Mouse (Mus musculus) limb, embryonic 13.5 days (tissue): ENCODE data around the gene Lsamp. TPM values are rescaled to one million over a fixed set of nuclear protein-coding genes. Genes with fewer than 3 reads are reported as not detected.

ENCODE experiments used
- ATAC-seq: fragments of 200-750 bp; cut with Nextera tagmentation; 2 replicates; pipeline ENCODE4 v1.8.0; 2017; ENCODE audit warnings: low read depth, moderate number of reproducible peaks, moderate TSS enrichment; ENCODE audit not compliant: low FRiP score
- H3K27ac ChIP-seq: fragments of 300-500 bp; sonication (generic); 2 replicates; pipeline ENCODE4 v1.5.1; 2015; ENCODE audit warnings: inconsistent platforms, mild to moderate bottlenecking, moderate library complexity
- H3K27me3 ChIP-seq: fragments of 300-500 bp; sonication (generic); 2 replicates; pipeline ENCODE4 v1.6.1; 2015; ENCODE audit warnings: mild to moderate bottlenecking, inconsistent platforms
- H3K36me3 ChIP-seq: fragments of 300-500 bp; sonication (generic); 2 replicates; pipeline ENCODE4 v1.6.1; 2015; ENCODE audit warnings: inconsistent platforms, mild to moderate bottlenecking, moderate library complexity
- H3K4me1 ChIP-seq: fragments of 300-500 bp; sonication (generic); 2 replicates; pipeline ENCODE4 v1.6.1; 2015; ENCODE audit warnings: inconsistent platforms
- H3K4me2 ChIP-seq: fragments of 300-500 bp; sonication (generic); replicated peaks from 2 replicates; pipeline ENCODE4 v1.6.1; 2015; ENCODE audit warnings: inconsistent platforms, mild to moderate bottlenecking, moderate library complexity
- H3K4me3 ChIP-seq: fragments of 300-500 bp; sonication (generic); 2 replicates; pipeline ENCODE4 v1.5.1; 2015; ENCODE audit warnings: moderate library complexity, mild to moderate bottlenecking, inconsistent platforms
- H3K9ac ChIP-seq: fragments of 300-500 bp; sonication (generic); 2 replicates; pipeline ENCODE4 v1.6.1; 2015; ENCODE audit warnings: mild to moderate bottlenecking, inconsistent platforms
- H3K9me3 ChIP-seq: fragments of 300-500 bp; sonication (generic); 2 replicates; pipeline ENCODE4 v1.6.1; 2016; ENCODE audit warnings: inconsistent platforms
- WGBS: fragments of 180-500 bp; shearing (Covaris S2); methylation state at CpG from one replicate; pipeline ENCODE4 v1.1.7; 2015; 5-methylcytosine and 5-hydroxymethylcytosine counted together
- polyA plus RNA-seq: library from polyadenylated mRNA; unstranded; fragments of >200 nt; fragmentation: Nextera tagmentation; extraction: Ambion mirVana; gene quantifications from 2 replicates; pipeline ENCODE4 v1.2.1, GENCODE M21; 2015

The Lsamp gene
- polyA plus RNA-seq, 1 experiment from 2014 or later = 11.3 TPM

- H3K9me3 ChIP-seq = no peaks in the 10 kb centered on the region
- no peak overlapping the region for H3K4me3 ChIP-seq
- WGBS = 77% methylated on average over 4 of the region's 4 CpGs
- no peaks in the 10 kb centered on the region for H3K27me3 ChIP-seq
- no peaks in the 10 kb centered on the region for H3K36me3 ChIP-seq
- ATAC-seq = no peak
- no peak overlapping the region for H3K4me2 ChIP-seq
- H3K9ac ChIP-seq = no peak overlapping the region
- no peak overlapping the region for H3K27ac ChIP-seq
- H3K4me1 ChIP-seq = no peaks in the 10 kb centered on the region
Observed at GRCm38 (mm10) chr16:40294296-40294882, 310.2 kb downstream of the Lsamp start.

- ATAC-seq = no peak
- Histone ChIP-seq H3K4me3 (no peak overlapping the region), H3K4me1 (no peaks in the 10 kb centered on the region), H3K36me3 (no peaks in the 10 kb centered on the region), H3K9me3 (no peaks in the 10 kb centered on the region), H3K9ac (no peak overlapping the region), H3K27me3 (no peaks in the 10 kb centered on the region), H3K27ac (no peak overlapping the region), H3K4me2 (no peak overlapping the region)
- 76% methylated on average over 7 of the region's 7 CpGs for WGBS
Observed at GRCm38 (mm10) chr16:40295240-40295639, 311.1 kb downstream of the Lsamp start.

DNA sequence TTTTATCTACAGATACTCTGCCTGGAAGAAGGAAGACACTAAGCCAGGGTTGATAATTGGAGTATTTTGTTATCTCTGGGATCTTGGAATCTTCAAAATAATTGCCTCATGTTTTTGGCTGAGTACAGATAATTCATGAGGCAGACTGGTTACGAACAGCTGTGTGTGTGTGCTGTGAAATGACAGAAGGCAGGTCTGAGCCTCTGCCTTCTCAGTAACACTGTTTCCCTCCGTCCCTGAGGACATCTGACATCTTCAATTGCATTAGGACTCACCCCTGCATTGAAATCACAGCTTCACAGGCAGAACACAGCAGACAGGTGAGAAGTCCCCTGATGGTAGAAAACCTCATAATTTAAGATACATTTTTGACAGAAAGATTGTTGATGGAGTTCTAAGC, 323.5 kb downstream of the Lsamp start:
- H3K4me3 ChIP-seq = no peak overlapping the region
- H3K27me3 ChIP-seq = no peaks in the 10 kb centered on the region
- H3K4me1 ChIP-seq = no peaks in the 10 kb centered on the region
- H3K9ac ChIP-seq = no peak overlapping the region
- H3K27ac ChIP-seq = no peak overlapping the region
- H3K4me2 ChIP-seq = no peak overlapping the region
- ATAC-seq = no peak
- H3K9me3 ChIP-seq = no peaks in the 10 kb centered on the region
- no peaks in the 10 kb centered on the region for H3K36me3 ChIP-seq
- WGBS = 64% methylated on average over 2 of the region's 2 CpGs

GRCm38 (mm10) chr16:40316199-40316598, 332.0 kb downstream of the Lsamp start:
- ATAC-seq = no peak
- WGBS = 83% methylated on average over 2 of the region's 2 CpGs

DNA sequence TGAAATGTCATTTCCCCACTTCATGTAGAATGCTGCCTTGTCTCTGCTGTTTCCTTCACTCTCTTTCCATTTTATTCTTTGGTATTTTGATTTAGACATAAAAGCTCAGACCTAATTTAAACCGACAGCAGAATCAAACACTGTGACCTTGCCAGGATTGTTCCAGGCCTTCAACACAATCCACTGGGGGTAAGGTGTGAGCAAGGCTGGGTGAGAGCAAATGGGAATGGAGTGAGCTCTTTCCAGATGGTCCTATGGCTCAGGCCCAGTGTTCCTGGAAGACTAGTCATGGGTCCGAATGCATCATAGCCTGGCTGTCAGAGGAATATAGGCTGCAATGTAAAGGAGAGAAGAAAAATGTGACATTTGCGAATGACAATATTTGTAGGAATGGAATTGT, 340.6 kb downstream of the Lsamp start:
- no peaks in the 10 kb centered on the region for H3K36me3 ChIP-seq
- WGBS = 84% methylated on average over 3 of the region's 3 CpGs
- H3K9ac ChIP-seq = no peak overlapping the region
- no peak for ATAC-seq
- no peak overlapping the region for H3K4me2 ChIP-seq
- no peak overlapping the region for H3K4me3 ChIP-seq
- H3K9me3 ChIP-seq = no peaks in the 10 kb centered on the region
- H3K27ac ChIP-seq = no peak overlapping the region
- no peaks in the 10 kb centered on the region for H3K27me3 ChIP-seq
- H3K4me1 ChIP-seq = no peaks in the 10 kb centered on the region

More at GRCm38 (mm10) chr16:40316199-40316598, 332.0 kb downstream of the Lsamp start:
- Histone ChIP-seq H3K4me1 (no peaks in the 10 kb centered on the region), H3K4me3 (no peak overlapping the region), H3K27ac (no peak overlapping the region), H3K4me2 (no peak overlapping the region), H3K27me3 (no peaks in the 10 kb centered on the region), H3K9me3 (no peaks in the 10 kb centered on the region), H3K36me3 (no peaks in the 10 kb centered on the region), H3K9ac (no peak overlapping the region)

DNA sequence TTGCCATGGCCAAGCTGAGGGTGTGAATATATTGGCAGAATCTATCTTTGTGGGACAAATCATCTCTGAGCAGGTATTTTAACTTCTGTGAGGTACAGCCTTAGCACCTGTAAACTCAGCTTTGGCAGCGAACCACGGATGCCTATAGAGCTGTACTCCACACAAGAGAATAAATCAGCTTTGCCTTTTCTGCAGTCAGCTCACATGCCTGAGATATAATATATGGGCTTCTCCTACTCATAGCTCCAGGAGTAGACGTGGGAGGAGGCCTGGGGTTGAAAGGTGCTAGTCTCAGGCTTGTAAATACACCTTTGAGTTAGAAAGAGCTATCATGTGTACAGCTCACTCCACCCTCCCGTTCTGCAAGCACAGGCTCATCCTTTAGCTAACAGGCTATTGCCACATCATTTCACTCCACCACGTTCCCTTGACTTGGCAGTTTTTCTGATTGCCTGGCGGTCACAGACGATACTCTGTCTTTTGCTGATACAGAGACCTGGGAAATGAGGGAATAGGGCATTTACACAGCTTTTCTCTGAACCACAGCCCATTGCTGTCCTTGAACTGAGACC, 344.2 kb downstream of the Lsamp start:
- Histone ChIP-seq H3K9me3 (no peaks in the 10 kb centered on the region), H3K4me2 (no peak overlapping the region), H3K4me3 (no peak overlapping the region), H3K4me1 (no peaks in the 10 kb centered on the region), H3K9ac (no peak overlapping the region), H3K27ac (no peak overlapping the region), H3K36me3 (no peaks in the 10 kb centered on the region), H3K27me3 (no peaks in the 10 kb centered on the region)
- no peak; the same call in 1 of the 2 replicates for ATAC-seq
- 76% methylated on average over 7 of the region's 7 CpGs for WGBS

DNA sequence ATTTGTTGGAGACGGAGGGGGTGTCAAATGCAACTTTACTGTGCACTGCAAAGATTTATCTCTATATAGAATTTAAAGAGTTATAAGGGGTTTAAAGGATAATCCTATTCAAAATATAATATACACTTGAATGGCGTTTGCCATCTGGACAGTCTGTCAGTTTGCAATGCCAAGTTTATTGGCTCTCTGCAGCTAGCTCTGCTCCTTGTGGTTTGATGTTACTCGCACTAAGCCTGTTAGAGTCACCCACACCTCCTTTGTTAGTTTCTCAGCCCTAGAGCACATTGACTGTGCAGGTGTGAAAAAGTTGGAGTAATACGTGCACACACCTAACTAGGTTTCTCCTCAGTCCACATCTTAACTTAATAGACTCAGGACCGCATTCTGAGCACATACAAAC, 385.5 kb downstream of the Lsamp start:
- H3K36me3 ChIP-seq = no peaks in the 10 kb centered on the region
- no peaks in the 10 kb centered on the region for H3K4me1 ChIP-seq
- no peak overlapping the region for H3K27ac ChIP-seq
- H3K9ac ChIP-seq = no peak overlapping the region
- no peak for ATAC-seq
- WGBS = 70% methylated on average over 5 of the region's 5 CpGs
- no peak overlapping the region for H3K4me3 ChIP-seq
- no peaks in the 10 kb centered on the region for H3K9me3 ChIP-seq
- no peak overlapping the region for H3K4me2 ChIP-seq
- H3K27me3 ChIP-seq = no peaks in the 10 kb centered on the region

DNA sequence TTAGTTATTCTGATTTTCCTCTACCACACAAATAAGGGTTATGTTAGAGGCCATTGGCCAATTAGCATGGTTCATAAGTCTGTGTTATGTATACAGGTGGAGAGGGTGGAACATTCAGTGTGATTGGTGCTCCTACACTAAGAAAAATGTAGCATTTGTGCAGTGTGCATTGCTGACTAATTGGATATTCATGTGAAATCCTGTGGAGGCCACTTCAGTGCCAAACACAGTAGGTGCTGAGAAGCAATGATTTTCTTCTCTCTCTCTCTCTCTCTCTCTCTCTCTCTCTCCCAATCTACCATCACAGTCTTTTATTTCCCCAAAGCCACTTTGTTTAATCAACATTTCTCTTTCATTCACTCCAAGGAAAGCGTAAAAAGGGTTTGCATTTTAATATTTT, 387.1 kb downstream of the Lsamp start:
- WGBS = 98% methylated on average over 1 of the region's 1 CpGs
- no peaks in the 10 kb centered on the region for H3K36me3 ChIP-seq
- H3K9me3 ChIP-seq = no peaks in the 10 kb centered on the region
- no peak for ATAC-seq
- no peaks in the 10 kb centered on the region for H3K4me1 ChIP-seq
- H3K4me3 ChIP-seq = no peak overlapping the region
- H3K9ac ChIP-seq = no peak overlapping the region
- H3K27ac ChIP-seq = no peak overlapping the region
- H3K27me3 ChIP-seq = no peaks in the 10 kb centered on the region
- H3K4me2 ChIP-seq = no peak overlapping the region

DNA sequence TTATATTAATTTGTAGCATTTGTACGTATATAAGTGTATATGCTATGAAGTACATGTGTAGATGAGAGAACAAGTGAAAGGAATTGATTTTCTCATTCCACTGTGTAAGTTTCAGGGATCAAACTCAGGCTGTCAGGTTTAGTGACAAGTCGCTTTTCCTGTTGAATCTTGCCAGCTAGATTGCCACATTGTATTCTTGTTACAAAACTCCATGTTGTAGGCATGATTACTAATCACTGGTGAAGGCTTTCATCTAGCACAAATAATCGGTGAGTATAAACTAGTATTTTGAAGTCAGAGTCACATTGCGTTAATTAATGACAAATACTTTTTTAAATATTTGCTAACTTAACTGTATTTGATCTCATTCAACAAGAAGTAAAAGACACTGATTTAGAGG, 391.2 kb downstream of the Lsamp start:
- no peak overlapping the region for H3K4me2 ChIP-seq
- no peak for ATAC-seq
- no peak overlapping the region for H3K9ac ChIP-seq
- WGBS = 87% methylated on average over 4 of the region's 4 CpGs
- no peaks in the 10 kb centered on the region for H3K27me3 ChIP-seq
- H3K27ac ChIP-seq = no peak overlapping the region
- no peak overlapping the region for H3K4me3 ChIP-seq
- no peaks in the 10 kb centered on the region for H3K36me3 ChIP-seq
- no peaks in the 10 kb centered on the region for H3K9me3 ChIP-seq
- no peaks in the 10 kb centered on the region for H3K4me1 ChIP-seq

DNA sequence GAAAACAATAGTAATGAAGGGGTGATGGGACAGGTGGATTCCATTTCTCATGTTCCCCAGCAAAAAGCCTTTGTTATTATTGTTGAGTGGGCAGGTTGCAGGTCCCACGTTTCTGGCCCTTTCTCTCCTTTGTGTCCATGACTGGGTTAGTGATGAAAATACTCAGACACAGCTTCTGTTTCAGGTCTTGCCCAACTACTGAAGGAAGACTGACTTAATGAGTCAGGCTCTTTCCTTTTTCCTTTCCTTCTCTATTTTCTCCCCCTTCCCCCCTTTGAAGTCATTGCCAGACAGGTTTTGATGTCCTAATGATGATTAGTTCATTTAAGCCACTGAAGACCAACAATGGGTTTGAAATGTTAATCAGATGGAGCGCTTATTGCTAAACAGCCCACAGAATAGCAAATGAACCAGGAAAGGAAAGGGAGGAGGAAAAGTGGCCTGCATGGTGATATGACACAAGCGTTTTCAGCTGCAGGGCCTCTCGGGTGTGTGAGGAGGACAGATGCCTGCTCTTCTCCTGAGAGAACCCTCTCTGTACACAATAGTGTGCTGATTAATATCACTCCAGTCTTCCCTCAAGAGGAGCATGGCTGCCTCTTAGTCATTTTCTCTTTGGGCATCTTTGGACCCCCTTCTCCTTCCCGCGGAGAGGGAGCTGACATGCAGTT, 393.1 kb downstream of the Lsamp start:
- H3K9ac ChIP-seq = no peak overlapping the region
- no peak for ATAC-seq
- WGBS = 68% methylated on average over 6 of the region's 6 CpGs
- no peaks in the 10 kb centered on the region for H3K9me3 ChIP-seq
- H3K36me3 ChIP-seq = no peaks in the 10 kb centered on the region
- H3K27ac ChIP-seq = no peak overlapping the region
- H3K4me1 ChIP-seq = no peaks in the 10 kb centered on the region
- H3K27me3 ChIP-seq = no peaks in the 10 kb centered on the region
- no peak overlapping the region for H3K4me3 ChIP-seq
- H3K4me2 ChIP-seq = no peak overlapping the region

GRCm38 (mm10) chr16:40392106-40392505, 407.9 kb downstream of the Lsamp start:
- 83% methylated on average over 4 of the region's 4 CpGs for WGBS
- Histone ChIP-seq H3K36me3 (no peaks in the 10 kb centered on the region), H3K9me3 (no peaks in the 10 kb centered on the region), H3K4me2 (no peak overlapping the region), H3K27ac (no peak overlapping the region), H3K4me3 (no peak overlapping the region), H3K27me3 (no peaks in the 10 kb centered on the region), H3K4me1 (no peaks in the 10 kb centered on the region), H3K9ac (no peak overlapping the region)
- no peak for ATAC-seq

GRCm38 (mm10) chr16:40399531-40399930, 415.4 kb downstream of the Lsamp start:
- Histone ChIP-seq H3K27me3 (no peaks in the 10 kb centered on the region), H3K4me1 (no peaks in the 10 kb centered on the region), H3K9me3 (no peaks in the 10 kb centered on the region), H3K36me3 (no peaks in the 10 kb centered on the region), H3K27ac (no peak overlapping the region), H3K4me3 (no peak overlapping the region), H3K9ac (no peak overlapping the region), H3K4me2 (no peak overlapping the region)
- no peak for ATAC-seq
- 84% methylated on average over 2 of the region's 2 CpGs for WGBS

DNA sequence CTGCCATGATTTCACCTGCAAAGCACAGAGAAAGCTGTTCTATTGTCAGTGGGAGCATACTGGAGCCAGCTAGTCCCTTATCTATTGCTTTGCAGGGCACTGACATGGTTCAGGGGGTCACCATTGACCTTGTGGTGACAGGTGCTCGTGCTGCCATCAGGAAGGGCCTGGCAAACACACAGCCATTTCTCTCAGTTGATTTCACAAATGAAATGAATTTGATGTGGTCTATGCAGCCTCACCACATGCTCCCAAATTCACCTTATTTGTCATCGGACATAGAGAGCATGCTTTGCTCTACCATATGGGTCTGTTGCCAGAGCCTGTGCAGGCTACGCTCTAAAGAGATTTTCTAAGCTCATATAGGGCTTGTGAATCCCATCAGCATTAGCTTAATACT, 450.1 kb downstream of the Lsamp start:
- Histone ChIP-seq H3K9ac (no peak overlapping the region), H3K27me3 (no peaks in the 10 kb centered on the region), H3K4me2 (no peak overlapping the region), H3K36me3 (no peaks in the 10 kb centered on the region), H3K27ac (no peak overlapping the region), H3K9me3 (no peaks in the 10 kb centered on the region), H3K4me3 (no peak overlapping the region), H3K4me1 (no peaks in the 10 kb centered on the region)
- WGBS = 84% methylated on average over 3 of the region's 3 CpGs
- no peak for ATAC-seq
